Mouse (Mus musculus): Measurements from ENCODE around the gene Mier2. TPM values are rescaled to one million over a fixed set of nuclear protein-coding genes. Genes with fewer than 3 reads are reported as not detected.

The Mier2 gene
- 48.4 and 58.7 TPM in 2 replicates for polyA plus RNA-seq (2012; rRNA removed)

- DNase-seq (ENCODE audit: low read depth) = no peak
Measured at GRCm38 (mm10) chr10:79554330-79555237, at the start of gene Mier2. Gene Mier2, minus strand, starts transcription at chr10:79555199.

- no peak for DNase-seq (ENCODE audit: low read depth)
Measured at GRCm38 (mm10) chr10:79597936-79598230, 42.9 kb upstream of the Mier2 start.

- DNase-seq (ENCODE audit: low read depth) = no peak
Measured at GRCm38 (mm10) chr10:79597051-79597935, 42.3 kb upstream of the Mier2 start.

GRCm38 (mm10) chr10:79595590-79595929 lies 40.6 kb upstream of the Mier2 start:
- DNase-seq (ENCODE audit: low read depth) = no peak

GRCm38 (mm10) chr10:79594872-79595589 lies 40.0 kb upstream of the Mier2 start:
- no peak for DNase-seq (ENCODE audit: low read depth)

GRCm38 (mm10) chr10:79594111-79594510 lies 39.1 kb upstream of the Mier2 start:
- DNase-seq (ENCODE audit: low read depth) = no peak

GRCm38 (mm10) chr10:79590702-79591101 lies 35.7 kb upstream of the Mier2 start:
- DNase-seq (ENCODE audit: low read depth) = no peak

- no peak for DNase-seq (ENCODE audit: low read depth)
Measured at GRCm38 (mm10) chr10:79587752-79588126, 32.7 kb upstream of the Mier2 start.

GRCm38 (mm10) chr10:79587061-79587751 lies 32.2 kb upstream of the Mier2 start, which contains the start of gene Theg:
Gene Theg, minus strand, starts transcription at chr10:79587331.
- DNase-seq (ENCODE audit: low read depth) = no peak

GRCm38 (mm10) chr10:79586243-79586642 lies 31.2 kb upstream of the Mier2 start:
- DNase-seq (ENCODE audit: low read depth) = no peak

GRCm38 (mm10) chr10:79585723-79586122 lies 30.7 kb upstream of the Mier2 start:
- no peak for DNase-seq (ENCODE audit: low read depth)

GRCm38 (mm10) chr10:79585136-79585535 lies 30.1 kb upstream of the Mier2 start:
- no peak for DNase-seq (ENCODE audit: low read depth)

GRCm38 (mm10) chr10:79584426-79584825 lies 29.4 kb upstream of the Mier2 start:
- DNase-seq (ENCODE audit: low read depth) = no peak

- DNase-seq (ENCODE audit: low read depth) = no peak
Measured at GRCm38 (mm10) chr10:79584021-79584420, 29.0 kb upstream of the Mier2 start.

GRCm38 (mm10) chr10:79581501-79581900 lies 26.5 kb upstream of the Mier2 start:
- DNase-seq (ENCODE audit: low read depth) = no peak

- DNase-seq (ENCODE audit: low read depth) = no peak
Measured at GRCm38 (mm10) chr10:79580811-79581210, 25.8 kb upstream of the Mier2 start.

- DNase-seq (ENCODE audit: low read depth) = no peak
Measured at GRCm38 (mm10) chr10:79580356-79580755, 25.4 kb upstream of the Mier2 start.

GRCm38 (mm10) chr10:79579781-79580180 lies 24.8 kb upstream of the Mier2 start:
- no peak for DNase-seq (ENCODE audit: low read depth)

GRCm38 (mm10) chr10:79578891-79579290 lies 23.9 kb upstream of the Mier2 start:
- DNase-seq (ENCODE audit: low read depth) = no peak

GRCm38 (mm10) chr10:79578276-79578675 lies 23.3 kb upstream of the Mier2 start:
- DNase-seq (ENCODE audit: low read depth) = no peak

GRCm38 (mm10) chr10:79577376-79577775 lies 22.4 kb upstream of the Mier2 start:
- no peak for DNase-seq (ENCODE audit: low read depth)

GRCm38 (mm10) chr10:79575754-79576153 lies 20.8 kb upstream of the Mier2 start:
- DNase-seq (ENCODE audit: low read depth) = no peak

Data from gonadal fat pad, adult 2 months (tissue).